Mouse (Mus musculus) urinary bladder, postnatal 4 days (tissue): ENCODE data around the gene Apbb2.

ENCODE experiments used
- DNase-seq, 2 experiments: peaks; one replicate each; pipeline ENCODE4 v3.0.0; 2021 to 2022; ENCODE audit warnings: low spot score in 2 of 2

Apbb2 gene

GRCm38 (mm10) chr5:66475824-66476223 is 142.8 kb downstream of the Apbb2 start:
- no peak for DNase-seq

GRCm38 (mm10) chr5:66474153-66474552 is 144.4 kb downstream of the Apbb2 start:
- DNase-seq: no peak

GRCm38 (mm10) chr5:66473599-66473998 is 145.0 kb downstream of the Apbb2 start:
- DNase-seq: no peak

GRCm38 (mm10) chr5:66470837-66471236 is 147.7 kb downstream of the Apbb2 start:
- no peak for DNase-seq

GRCm38 (mm10) chr5:66469685-66470084 is 148.9 kb downstream of the Apbb2 start:
- no peak for DNase-seq

- DNase-seq: no peak
Measured at GRCm38 (mm10) chr5:66468331-66469001, 150.1 kb downstream of the Apbb2 start.

- no peak for DNase-seq
Measured at GRCm38 (mm10) chr5:66462665-66463064, 155.9 kb downstream of the Apbb2 start.

GRCm38 (mm10) chr5:66458851-66459250 is 159.7 kb downstream of the Apbb2 start:
- no peak for DNase-seq

- no peak for DNase-seq
Measured at GRCm38 (mm10) chr5:66455271-66455670, 163.3 kb downstream of the Apbb2 start.

- no peak for DNase-seq
Measured at GRCm38 (mm10) chr5:66454826-66455225, 163.8 kb downstream of the Apbb2 start.

- DNase-seq: no peak
Measured at GRCm38 (mm10) chr5:66453106-66453505, 165.5 kb downstream of the Apbb2 start.

- no peak for DNase-seq
Measured at GRCm38 (mm10) chr5:66451561-66451960, 167.0 kb downstream of the Apbb2 start.

- no peak for DNase-seq
Measured at GRCm38 (mm10) chr5:66445497-66445896, 173.1 kb downstream of the Apbb2 start.

GRCm38 (mm10) chr5:66442260-66442659 is 176.3 kb downstream of the Apbb2 start:
- no peak for DNase-seq

GRCm38 (mm10) chr5:66436791-66437246 is 181.8 kb downstream of the Apbb2 start:
- no peak for DNase-seq

GRCm38 (mm10) chr5:66435158-66435557 is 183.4 kb downstream of the Apbb2 start:
- no peak for DNase-seq

GRCm38 (mm10) chr5:66429076-66429475 is 189.5 kb downstream of the Apbb2 start:
- no peak for DNase-seq

- DNase-seq: no peak
Measured at GRCm38 (mm10) chr5:66428071-66428470, 190.5 kb downstream of the Apbb2 start.

GRCm38 (mm10) chr5:66423909-66424308 is 194.7 kb downstream of the Apbb2 start:
- DNase-seq: no peak

- no peak for DNase-seq
Measured at GRCm38 (mm10) chr5:66423466-66423865, 195.1 kb downstream of the Apbb2 start.

- DNase-seq: no peak
Measured at GRCm38 (mm10) chr5:66421954-66422353, 196.6 kb downstream of the Apbb2 start.

- no peak for DNase-seq
Measured at GRCm38 (mm10) chr5:66421230-66421629, 197.4 kb downstream of the Apbb2 start.

- no peak for DNase-seq
Measured at GRCm38 (mm10) chr5:66420011-66420410, 198.6 kb downstream of the Apbb2 start.

- DNase-seq: no peak
Measured at GRCm38 (mm10) chr5:66417289-66417688, 201.3 kb downstream of the Apbb2 start.
